Mouse (Mus musculus): ENCODE measurements around the gene Utrn. TPM values are rescaled to one million over a fixed set of nuclear protein-coding genes. Genes with fewer than 3 reads are reported as not detected.

Utrn gene
- polyA plus RNA-seq, 1 experiment from 2014 or later: 66.8 TPM

DNA sequence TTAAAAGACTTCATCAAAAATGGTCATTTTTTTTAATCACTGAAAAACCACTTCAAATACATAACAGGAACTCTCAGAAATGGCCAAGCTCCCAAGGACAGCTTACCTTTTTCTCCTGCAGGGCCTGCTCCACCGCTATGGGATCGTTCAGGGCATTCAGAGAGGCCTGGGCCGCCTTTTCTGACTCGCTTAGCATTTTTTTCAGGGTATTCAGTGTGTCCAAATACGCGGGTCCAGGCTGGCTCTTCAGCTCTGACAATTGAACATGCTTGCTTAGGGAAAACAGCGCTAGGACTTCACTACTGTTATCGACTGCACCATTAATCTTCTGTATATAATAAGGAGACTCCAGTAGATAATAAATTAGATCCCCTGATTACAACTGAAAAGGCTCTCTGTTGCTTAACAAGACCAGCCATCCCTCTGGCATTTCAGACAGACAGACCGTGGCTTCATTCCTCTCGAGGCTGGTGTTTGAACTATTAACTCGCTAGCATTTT lies 157.8 kb downstream of the Utrn start:
- Histone ChIP-seq H3K36me3 (peaks cover 64% of the 10 kb centered on the region), H3K27me3 (replicated peaks) (no peaks in the 10 kb centered on the region), H3K9ac (no peak overlapping the region), H3K9me3 (replicated peaks) (no peaks in the 10 kb centered on the region), H3K27ac (ENCODE audit: poor library complexity, severe bottlenecking) (no peak overlapping the region), H3K4me1 (replicated peaks) (0 out of 2 replicates have a peak, but pooled peaks cover 2% of the 10 kb centered on the region), H3K4me2 (no peak overlapping the region), H3K4me3 (no peak overlapping the region)
- no peak for ATAC-seq (ENCODE audit: insufficient number of reproducible peaks, low FRiP score)
- 85% methylated on average over 11 of the region's 11 CpGs for WGBS

DNA sequence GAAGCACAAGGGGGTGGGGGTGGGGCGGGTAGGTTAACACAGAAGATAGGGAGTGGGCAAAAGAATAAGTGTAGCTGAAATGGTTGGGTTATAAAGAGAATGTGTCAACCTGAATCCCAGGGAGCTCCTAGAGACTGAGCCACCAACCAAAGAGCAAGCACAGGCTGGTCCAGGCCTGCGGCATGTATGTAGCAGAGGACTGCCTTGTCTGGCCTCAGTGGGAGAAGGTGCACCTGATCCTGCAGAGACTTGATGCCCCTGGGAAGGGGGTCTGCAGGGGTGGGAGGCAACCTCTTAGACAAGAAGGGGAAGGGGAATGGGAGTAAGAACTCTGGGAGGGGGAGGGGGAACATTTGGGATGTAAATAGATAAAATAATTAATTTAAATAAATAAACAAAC lies 162.6 kb downstream of the Utrn start:
- no peak for ATAC-seq (ENCODE audit: insufficient number of reproducible peaks, low FRiP score)
- Histone ChIP-seq H3K4me3 (no peak overlapping the region), H3K4me2 (no peak overlapping the region), H3K36me3 (peaks cover 27% of the 10 kb centered on the region), H3K4me1 (replicated peaks) (peaks cover 42% of the 10 kb centered on the region), H3K9ac (no peak overlapping the region), H3K9me3 (replicated peaks) (no peaks in the 10 kb centered on the region), H3K27me3 (replicated peaks) (no peaks in the 10 kb centered on the region), H3K27ac (ENCODE audit: poor library complexity, severe bottlenecking) (peak overlapping the region; percentile 47; the same call in 1 of the 2 replicates)
- WGBS: 61% methylated on average over 2 of the region's 2 CpGs

GRCm38 (mm10) chr10:12705990-12706389 lies 163.2 kb downstream of the Utrn start:
- Histone ChIP-seq H3K36me3 (peaks cover 26% of the 10 kb centered on the region), H3K27me3 (replicated peaks) (no peaks in the 10 kb centered on the region), H3K4me3 (no peak overlapping the region), H3K4me1 (replicated peaks) (peaks cover 44% of the 10 kb centered on the region), H3K27ac (ENCODE audit: poor library complexity, severe bottlenecking) (no peak overlapping the region), H3K9me3 (replicated peaks) (no peaks in the 10 kb centered on the region), H3K4me2 (no peak overlapping the region), H3K9ac (no peak overlapping the region)
- WGBS: 33% methylated on average over 1 of the region's 1 CpGs
- no peak for ATAC-seq (ENCODE audit: insufficient number of reproducible peaks, low FRiP score)

DNA sequence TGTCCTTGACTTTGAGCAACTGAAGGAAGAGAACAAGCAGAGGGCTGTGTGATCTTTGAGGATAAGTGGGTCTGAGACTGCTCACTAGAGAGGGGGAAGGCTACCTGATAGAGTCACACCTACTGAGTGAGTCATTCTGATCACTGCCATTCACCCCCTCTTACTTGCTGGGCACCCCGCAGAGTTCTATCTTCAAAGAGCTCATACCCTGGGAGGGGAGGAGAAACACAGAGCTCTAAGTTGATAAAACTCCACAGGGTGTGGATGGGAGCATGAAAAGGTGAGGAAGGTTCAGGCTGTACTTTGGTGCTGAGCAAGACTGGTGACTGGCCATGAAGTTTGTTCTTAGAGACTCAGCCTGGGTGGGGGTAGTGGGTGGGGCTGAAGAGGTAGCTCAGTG lies 164.9 kb downstream of the Utrn start:
- Histone ChIP-seq H3K27me3 (replicated peaks) (no peaks in the 10 kb centered on the region), H3K4me3 (no peak overlapping the region), H3K36me3 (peaks cover 22% of the 10 kb centered on the region), H3K4me1 (replicated peaks) (peaks cover 44% of the 10 kb centered on the region), H3K9me3 (replicated peaks) (no peaks in the 10 kb centered on the region), H3K27ac (ENCODE audit: poor library complexity, severe bottlenecking) (peak overlapping the region; percentile 69), H3K9ac (no peak overlapping the region), H3K4me2 (no peak overlapping the region)
- no peak for ATAC-seq (ENCODE audit: insufficient number of reproducible peaks, low FRiP score)
- WGBS: 9% methylated on average over 1 of the region's 1 CpGs

DNA sequence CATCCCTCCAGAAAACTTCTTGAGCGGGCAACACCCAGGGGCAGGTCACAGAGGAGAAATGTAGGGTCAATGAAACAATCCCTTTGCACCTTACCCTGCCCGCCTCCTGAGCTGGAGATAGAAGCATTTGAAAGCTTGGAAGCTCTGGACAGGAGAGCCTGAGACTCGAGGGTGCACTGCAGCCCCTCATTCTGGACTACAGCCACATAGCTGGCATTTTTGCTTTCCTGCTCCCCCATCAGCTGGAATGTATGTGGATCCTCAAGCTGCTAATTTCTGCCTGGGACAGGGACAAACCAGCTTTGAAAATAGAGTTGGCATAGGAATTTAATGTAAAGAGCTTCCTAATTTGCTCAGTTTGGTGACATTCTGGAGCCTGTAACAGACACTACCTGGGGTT lies 165.6 kb downstream of the Utrn start:
- Histone ChIP-seq H3K36me3 (peaks cover 19% of the 10 kb centered on the region; the same call in 1 of the 2 replicates), H3K4me2 (peak overlapping the region; percentile 23), H3K9me3 (replicated peaks) (no peaks in the 10 kb centered on the region), H3K9ac (no peak overlapping the region), H3K27ac (ENCODE audit: poor library complexity, severe bottlenecking) (peak overlapping the region; percentile 69), H3K4me3 (no peak overlapping the region), H3K4me1 (replicated peaks) (peaks cover 44% of the 10 kb centered on the region), H3K27me3 (replicated peaks) (no peaks in the 10 kb centered on the region)
- no peak for ATAC-seq (ENCODE audit: insufficient number of reproducible peaks, low FRiP score)
- 49% methylated on average over 3 of the region's 3 CpGs for WGBS

DNA sequence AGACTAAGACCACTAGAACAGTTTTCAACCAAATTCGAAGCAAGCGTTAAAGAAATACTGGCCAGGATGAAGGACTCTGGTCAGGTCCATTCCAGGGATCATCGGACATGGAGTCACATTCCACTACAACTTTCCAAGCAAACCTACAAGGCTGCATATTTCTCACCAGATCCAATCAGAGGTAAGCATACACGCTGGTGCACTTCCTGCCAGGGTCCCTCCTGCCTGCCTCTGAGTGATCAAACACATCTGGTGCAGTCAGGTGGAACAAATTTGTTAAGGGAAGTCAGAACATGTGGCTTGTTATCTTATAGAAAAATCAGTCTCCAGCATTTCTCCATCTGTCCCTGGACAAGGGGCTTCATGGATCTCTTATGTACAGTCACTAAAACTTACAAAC lies 167.0 kb downstream of the Utrn start:
- no peak overlapping the region for H3K4me3 ChIP-seq
- 73% methylated on average over 4 of the region's 4 CpGs for WGBS
- H3K27me3 ChIP-seq (replicated peaks): no peaks in the 10 kb centered on the region
- no peak overlapping the region for H3K9ac ChIP-seq
- H3K27ac ChIP-seq (ENCODE audit: poor library complexity, severe bottlenecking): no peak overlapping the region
- no peak for ATAC-seq (ENCODE audit: insufficient number of reproducible peaks, low FRiP score)
- peaks cover 44% of the 10 kb centered on the region for H3K4me1 ChIP-seq (replicated peaks)
- H3K4me2 ChIP-seq: no peak overlapping the region
- H3K9me3 ChIP-seq (replicated peaks): no peaks in the 10 kb centered on the region
- H3K36me3 ChIP-seq: peaks cover 13% of the 10 kb centered on the region; the same call in 1 of the 2 replicates

- no peak overlapping the region for H3K4me3 ChIP-seq
- H3K4me2 ChIP-seq: no peak overlapping the region
- ATAC-seq (ENCODE audit: insufficient number of reproducible peaks, low FRiP score): no peak
- H3K9ac ChIP-seq: no peak overlapping the region
- H3K4me1 ChIP-seq (replicated peaks): peaks cover 44% of the 10 kb centered on the region
- H3K9me3 ChIP-seq (replicated peaks): no peaks in the 10 kb centered on the region
- H3K27ac ChIP-seq (ENCODE audit: poor library complexity, severe bottlenecking): no peak overlapping the region
- 62% methylated on average over 7 of the region's 7 CpGs for WGBS
- peaks cover 16% of the 10 kb centered on the region for H3K36me3 ChIP-seq
- no peaks in the 10 kb centered on the region for H3K27me3 ChIP-seq (replicated peaks)
Measured at GRCm38 (mm10) chr10:12701694-12702093, 167.5 kb downstream of the Utrn start.

- Histone ChIP-seq H3K4me3 (no peak overlapping the region), H3K36me3 (peaks cover 21% of the 10 kb centered on the region), H3K4me2 (no peak overlapping the region), H3K4me1 (replicated peaks) (peaks cover 36% of the 10 kb centered on the region), H3K27ac (ENCODE audit: poor library complexity, severe bottlenecking) (no peak overlapping the region), H3K9ac (no peak overlapping the region), H3K9me3 (replicated peaks) (no peaks in the 10 kb centered on the region), H3K27me3 (replicated peaks) (no peaks in the 10 kb centered on the region)
- WGBS: 79% methylated on average over 3 of the region's 3 CpGs
- ATAC-seq (ENCODE audit: insufficient number of reproducible peaks, low FRiP score): no peak
Measured at GRCm38 (mm10) chr10:12700576-12700975, 168.6 kb downstream of the Utrn start.

DNA sequence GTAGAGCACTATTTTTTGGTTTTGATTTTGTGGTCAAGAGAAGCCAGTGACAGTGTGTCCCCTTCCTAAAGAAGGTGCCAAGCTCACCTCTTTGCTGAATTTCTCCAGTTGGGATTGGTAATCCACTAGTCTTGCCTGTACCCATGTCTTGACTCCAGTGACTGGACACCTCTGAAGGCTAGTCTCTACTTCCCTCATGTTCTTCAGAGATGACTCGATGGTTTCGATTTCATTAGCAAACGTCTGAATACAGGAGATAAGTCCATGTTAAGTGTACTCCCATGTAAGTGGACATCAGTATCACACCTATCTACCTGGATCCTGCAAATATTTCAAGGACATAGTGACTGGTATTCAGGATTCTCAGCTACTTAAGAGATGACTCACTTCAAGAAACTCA lies 171.3 kb downstream of the Utrn start:
- no peak for ATAC-seq (ENCODE audit: insufficient number of reproducible peaks, low FRiP score)
- Histone ChIP-seq H3K4me1 (replicated peaks) (peaks cover 24% of the 10 kb centered on the region), H3K9ac (no peak overlapping the region), H3K27me3 (replicated peaks) (no peaks in the 10 kb centered on the region), H3K4me2 (no peak overlapping the region), H3K27ac (ENCODE audit: poor library complexity, severe bottlenecking) (no peak overlapping the region), H3K4me3 (no peak overlapping the region), H3K36me3 (peaks cover 25% of the 10 kb centered on the region), H3K9me3 (replicated peaks) (no peaks in the 10 kb centered on the region)
- 86% methylated on average over 3 of the region's 3 CpGs for WGBS

DNA sequence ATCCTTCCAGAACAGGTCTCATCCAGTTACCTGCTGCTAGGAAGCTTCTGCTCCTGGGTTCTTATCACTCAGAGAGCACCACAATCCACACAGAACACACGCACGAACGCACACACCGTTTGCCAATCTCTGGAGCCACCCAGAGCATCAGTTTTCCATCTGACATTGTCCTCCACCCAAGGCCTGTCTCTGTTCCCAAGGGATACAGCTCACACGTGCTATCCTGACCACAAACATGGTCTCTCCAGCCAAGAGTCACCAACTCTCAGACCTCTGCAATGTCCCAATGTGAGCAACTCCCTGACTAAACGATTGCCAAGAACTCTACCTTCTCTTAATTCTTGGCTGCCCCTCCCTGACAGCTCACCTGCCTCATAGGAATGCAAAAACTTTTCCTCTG lies 172.5 kb downstream of the Utrn start:
- Histone ChIP-seq H3K27me3 (replicated peaks) (no peaks in the 10 kb centered on the region), H3K27ac (ENCODE audit: poor library complexity, severe bottlenecking) (no peak overlapping the region), H3K4me1 (replicated peaks) (peaks cover 17% of the 10 kb centered on the region), H3K4me3 (no peak overlapping the region), H3K9ac (no peak overlapping the region), H3K36me3 (peaks cover 30% of the 10 kb centered on the region), H3K9me3 (replicated peaks) (no peaks in the 10 kb centered on the region), H3K4me2 (no peak overlapping the region)
- 84% methylated on average over 6 of the region's 6 CpGs for WGBS
- no peak for ATAC-seq (ENCODE audit: insufficient number of reproducible peaks, low FRiP score)

DNA sequence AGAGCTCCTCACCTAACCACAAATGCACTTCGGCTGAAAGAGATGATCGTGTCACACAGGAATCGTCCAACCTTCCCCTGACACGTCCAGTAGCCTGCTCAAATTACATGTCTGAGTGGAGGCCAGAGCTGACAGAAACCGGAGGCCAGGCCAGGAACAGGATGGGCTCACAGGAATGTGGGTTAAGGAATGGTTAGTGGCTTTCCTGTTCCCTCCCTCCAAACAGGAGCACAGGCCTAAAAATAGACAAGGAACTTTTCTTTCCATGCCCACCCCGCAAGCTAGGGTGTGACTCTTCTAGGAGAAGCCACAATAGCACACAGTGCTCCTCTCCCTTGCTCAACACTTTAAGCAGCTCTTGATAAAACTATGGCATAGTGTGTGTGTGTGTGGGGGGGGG lies 174.4 kb downstream of the Utrn start:
- Histone ChIP-seq H3K36me3 (peaks cover 22% of the 10 kb centered on the region), H3K4me3 (no peak overlapping the region), H3K9ac (no peak overlapping the region; the same call in 1 of the 2 replicates), H3K4me1 (replicated peaks) (peaks cover 13% of the 10 kb centered on the region), H3K27ac (ENCODE audit: poor library complexity, severe bottlenecking) (peak overlapping the region; percentile 89), H3K27me3 (replicated peaks) (no peaks in the 10 kb centered on the region), H3K9me3 (replicated peaks) (no peaks in the 10 kb centered on the region), H3K4me2 (peak overlapping the region; percentile 16; the same call in 1 of the 2 replicates)
- ATAC-seq (ENCODE audit: insufficient number of reproducible peaks, low FRiP score): peak; percentile 86
- 5% methylated on average over 6 of the region's 6 CpGs for WGBS

GRCm38 (mm10) chr10:12690601-12691000 lies 178.6 kb downstream of the Utrn start:
- WGBS: 23% methylated on average over 5 of the region's 5 CpGs
- ATAC-seq (ENCODE audit: insufficient number of reproducible peaks, low FRiP score): no peak
- Histone ChIP-seq H3K36me3 (peaks cover 35% of the 10 kb centered on the region), H3K4me3 (no peak overlapping the region), H3K4me2 (no peak overlapping the region), H3K27ac (ENCODE audit: poor library complexity, severe bottlenecking) (no peak overlapping the region), H3K27me3 (replicated peaks) (no peaks in the 10 kb centered on the region), H3K9ac (no peak overlapping the region), H3K4me1 (replicated peaks) (peaks cover 13% of the 10 kb centered on the region), H3K9me3 (replicated peaks) (no peaks in the 10 kb centered on the region)
